Mouse (Mus musculus) kidney, adult 8-10 months (tissue): ENCODE measurements at regions not wholly inside any gene's neighbourhood (a gene's known extent, or its start where the extent isn't known, plus 50 kb on each side); places are given as distances from the start of the nearest gene placed in this dataset.
A peak's percentile ranks its signal among the peaks of the same experiment; 100 is the strongest.

Source experiments
- DNase-seq, 2 experiments: peaks; one replicate each; pipeline ENCODE4 v3.0.0; 2022

- DNase-seq, result no peak
Observed at GRCm38 (mm10) chr2:75600511-75600910, 58.5 kb upstream of the Hnrnpa3 start.

DNA sequence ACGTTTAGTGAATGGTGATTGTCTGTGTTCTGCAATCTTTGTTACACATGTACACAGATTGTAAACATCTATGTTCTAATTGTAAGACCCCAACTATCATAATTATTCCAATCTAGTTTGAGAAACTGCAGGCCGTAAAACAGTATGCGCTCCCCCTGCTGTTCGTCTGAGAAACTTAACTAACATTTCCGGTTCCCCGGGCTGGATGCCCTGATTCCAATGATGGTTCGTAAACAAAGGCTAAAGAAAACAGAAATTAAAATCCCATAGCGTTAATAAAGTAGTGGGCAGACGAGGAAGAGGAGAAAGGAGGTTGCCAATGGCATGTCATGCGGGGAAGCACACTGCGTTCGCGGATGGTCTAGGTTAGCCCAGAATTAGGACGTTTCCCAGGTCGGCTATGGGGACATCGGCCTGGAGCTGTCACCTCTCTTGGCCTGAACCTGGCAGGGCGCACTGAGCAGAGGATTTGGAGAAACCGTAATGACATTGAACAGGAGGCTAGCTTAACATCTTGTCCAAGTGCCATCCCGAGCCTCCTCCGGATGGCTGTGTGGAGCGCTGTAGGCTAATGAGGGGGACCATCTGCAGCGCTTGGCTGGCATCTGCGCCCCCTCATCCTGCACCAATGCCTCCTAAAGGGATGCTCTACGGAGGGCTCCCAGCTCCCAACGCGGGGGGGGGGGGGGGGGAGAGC lies 55.7 kb upstream of the Hnrnpa3 start:
- peak in 1 of 2 experiments; percentile 55 for DNase-seq

GRCm38 (mm10) chr2:75605634-75606033 lies 53.4 kb upstream of the Hnrnpa3 start:
- peak in 1 of 2 experiments; percentile 52 for DNase-seq

DNA sequence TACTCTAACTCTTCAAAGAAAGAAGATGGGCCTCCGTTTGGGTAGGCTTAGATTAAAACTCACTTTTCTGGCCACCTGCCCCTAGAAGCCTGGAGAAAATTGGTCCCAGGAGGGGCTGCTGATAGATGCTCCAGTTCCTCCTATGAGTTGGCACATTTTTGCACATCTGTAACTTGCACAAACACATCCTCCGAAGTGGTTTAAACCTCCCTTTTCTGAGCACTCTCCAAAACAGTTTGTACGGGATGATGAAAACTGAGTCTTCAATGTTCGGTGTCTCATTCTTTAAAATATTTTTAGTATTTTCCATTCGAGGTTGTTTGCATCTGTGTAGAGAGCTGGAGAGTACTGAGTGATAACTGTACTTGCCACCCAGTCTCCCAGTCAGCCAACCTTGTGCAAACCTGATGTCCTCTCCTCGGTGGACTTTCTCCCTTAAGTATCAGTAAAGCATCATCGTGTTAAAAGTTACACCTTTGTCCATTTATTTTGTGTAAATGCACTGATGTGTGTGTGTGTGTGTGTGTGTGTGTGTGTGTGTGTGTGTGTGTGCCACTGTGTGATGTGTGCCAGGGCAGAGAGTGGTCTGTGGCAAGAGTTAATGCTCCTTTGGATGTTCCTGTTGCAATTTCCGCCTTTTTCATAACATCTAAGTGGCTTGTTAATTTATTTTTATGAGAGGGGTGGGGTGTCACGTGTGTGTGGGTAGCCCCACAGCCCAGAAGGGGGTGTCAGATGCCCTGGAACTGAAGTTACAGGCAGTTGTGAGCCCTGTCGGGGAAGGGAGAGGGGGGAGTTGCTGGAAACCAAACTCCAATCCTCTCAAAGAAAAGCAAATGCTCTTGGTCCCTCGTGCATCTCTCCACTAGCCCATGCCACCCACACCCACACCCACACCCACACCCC lies 51.8 kb upstream of the Hnrnpa3 start:
- DNase-seq, result no peak

GRCm38 (mm10) chr2:75607958-75608357 lies 51.1 kb upstream of the Hnrnpa3 start:
- DNase-seq, result peak in 1 of 2 experiments; percentile 56

GRCm38 (mm10) chr2:75608482-75608881 lies 50.6 kb upstream of the Hnrnpa3 start:
- no peak for DNase-seq

- DNase-seq, result no peak
Observed at GRCm38 (mm10) chr2:75609150-75609946, 49.7 kb upstream of the Hnrnpa3 start.
